ENCODE assay signal across 8 mouse cellular contexts in the genomic region with DNA sequence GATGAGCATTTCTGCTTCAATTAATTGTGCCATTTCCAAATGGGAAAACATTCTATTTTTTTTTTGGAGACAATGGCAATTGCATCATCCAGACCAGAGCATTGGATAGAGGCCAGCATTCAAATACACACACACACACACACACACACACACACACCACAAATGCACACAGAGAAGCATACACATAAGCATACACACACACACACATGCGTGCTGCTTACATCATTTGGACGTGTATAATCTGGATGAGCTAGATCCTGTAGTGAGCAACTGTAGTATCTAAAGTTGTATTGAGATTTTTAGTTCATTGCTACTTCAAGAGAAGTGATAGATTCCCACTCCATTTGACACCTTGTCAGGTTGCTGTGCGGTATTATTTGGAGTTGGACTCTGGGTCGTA. TPM values are rescaled to one million over a fixed set of nuclear protein-coding genes. Genes with fewer than 3 reads are reported as not detected.
DNase-seq lines count a peak whose midpoint lies in the region; TF ChIP-seq lines count a peak whose summit lies in the region.
"Not testable (repeated sequence)": the region's sequence is repeated elsewhere in the genome, so short reads cannot be mapped to it uniquely, and the experiment has no call there.

No protein-coding gene starts in this region.

- H3K4me3 ChIP-seq in CH12.LX (replicated peaks in 1 of 3; ENCODE audit: low read depth in 2 of 3, low read length in 2 of 3, poor library complexity in 1 of 3); liver, adult 2 months (ENCODE audit: insufficient read depth, low read depth, low read length): not testable (repeated sequence)

- H3K27ac ChIP-seq in CH12.LX (ENCODE audit: insufficient read depth, low read depth): peak overlapping the region; percentile 22; the same call in 1 of the 2 replicates
- not testable (repeated sequence) for H3K27ac ChIP-seq in liver, adult 2 months (replicated peaks; ENCODE audit: insufficient read depth, low read depth, low read length)

- H3K4me1 ChIP-seq in CH12.LX (ENCODE audit: control insufficient read depth in 1 of 2, insufficient read depth in 2 of 2): peaks cover 26 to 61% of the 10 kb centered on the region in 2 experiments
- H3K4me1 ChIP-seq in liver, adult 2 months (ENCODE audit: control insufficient read depth, insufficient read depth, low read length): not testable (repeated sequence)

- H3K9ac ChIP-seq in CH12.LX (ENCODE audit: insufficient read depth, low read depth); liver, adult 2 months (ENCODE audit: low read depth, low read length): not testable (repeated sequence)

- WGBS in liver, adult 2 months: 58% methylated on average over 4 of the region's 4 CpGs

- in situ Hi-C loops in CH12.LX (cut with MboI; ENCODE audit: low pct_ligation_motif_present, low pct_unique_long_range_greater_than_20kb, low sequenced_read_pairs): not testable (repeated sequence)

- dilution Hi-C loops in CH12.LX (cut with MboI; ENCODE audit: extremely low pct_ligation_motif_present, extremely low pct_unique_long_range_greater_than_20kb, low sequenced_read_pairs): not testable (repeated sequence)

- not testable (repeated sequence) for TF ChIP-seq RAD21 in CH12.LX (IDR thresholded peaks at IDR 0.05; ENCODE audit: low read depth, low read length)

- not testable (repeated sequence) for H3K27me3 ChIP-seq in CH12.LX (replicated peaks); liver, adult 2 months (ENCODE audit: control insufficient read depth, insufficient read depth, low read length)

- intact Hi-C loops in heart, postnatal 25 days (cut with DNase I): not testable (repeated sequence)

- not testable (repeated sequence) for TF ChIP-seq EP300 in CH12.LX (IDR thresholded peaks at IDR 0.05; ENCODE audit: low read length)

- TF ChIP-seq POLR2A in CH12.LX (IDR thresholded peaks at IDR 0.05; ENCODE audit: low read depth, low read length); brain, embryonic 14.5 days (IDR thresholded peaks at IDR 0.05; ENCODE audit: borderline replicate concordance, extremely low read depth, insufficient read depth, insufficient read length, poor library complexity, severe bottlenecking); liver, adult 2 months (IDR thresholded peaks at IDR 0.05; ENCODE audit: extremely low read depth, insufficient read depth, low read length): not testable (repeated sequence)

- peaks cover 24% of the 10 kb centered on the region for H3K9me3 ChIP-seq in CH12.LX (replicated peaks; ENCODE audit: low read length)

- DNase-seq in CH12.LX (ENCODE audit: extremely low read depth): not testable (repeated sequence)
- DNase-seq in brain, embryonic 14.5 days (ENCODE audit: low read depth): peak; percentile 48
- DNase-seq in fat pad, adult 2 months (ENCODE audit: extremely low read depth, low read depth, low spot score): peak; percentile 25
- peak; percentile 2 for DNase-seq in heart, postnatal 25 days (ENCODE audit: low spot score)
- DNase-seq in kidney, postnatal 14 days: peak; percentile 17
- peak; percentile 22 for DNase-seq in liver, adult 2 months (ENCODE audit: extremely low read depth, low read depth, low spot score)
- peak; percentile 37 for DNase-seq in naive thymus-derived CD4-positive, alpha-beta T cell, adult 2 months (ENCODE audit: low read depth)
- DNase-seq in testis, postnatal 10 days (ENCODE audit: low spot score): peak; percentile 41

- not testable (repeated sequence) for H3K4me2 ChIP-seq in CH12.LX (ENCODE audit: insufficient read depth, low read depth, poor library complexity, severe bottlenecking)

- H3K79me2 ChIP-seq in CH12.LX (replicated peaks; ENCODE audit: control insufficient read depth, extremely low read depth, insufficient read depth, poor library complexity, severe bottlenecking); liver, adult 2 months (ENCODE audit: control insufficient read depth, insufficient read depth, low read length): not testable (repeated sequence)

- TF ChIP-seq CTCF in CH12.LX (conservative IDR thresholded peaks at IDR 0.05 in 1 of 2, IDR thresholded peaks at IDR 0.05 in 1 of 2; ENCODE audit: low read depth in 2 of 2, low read length in 2 of 2); brain, embryonic 14.5 days (IDR thresholded peaks at IDR 0.05; ENCODE audit: borderline replicate concordance, extremely low read depth, insufficient read depth, insufficient read length); liver, adult 2 months (IDR thresholded peaks at IDR 0.05; ENCODE audit: low read depth, low read length): not testable (repeated sequence)

- peaks cover 6 to 16% of the 10 kb centered on the region in 2 experiments for H3K36me3 ChIP-seq in CH12.LX (replicated peaks in 1 of 2; ENCODE audit: control insufficient read depth in 1 of 2, insufficient read depth in 1 of 2, low read length in 1 of 2)
- not testable (repeated sequence) for H3K36me3 ChIP-seq in liver, adult 2 months (ENCODE audit: control insufficient read depth, insufficient read depth, low read length)

RNA-seq across cellular contexts. Expression of a gene that starts 35.0 kb away (rescaled TPM):
- total RNA-seq in CH12.LX (2012; rRNA removed) (288 and 398 TPM in 2 replicates), CH12.LX (2014; rRNA removed) (60.4 and 62.0 TPM in 2 replicates)
- polyA plus RNA-seq in CH12.LX (2012; ENCODE audit: insufficient read length, low read depth): 606 and 724 TPM in 2 replicates
- polyA plus RNA-seq in brain, embryonic 14.5 days (2012; rRNA removed): 476 and 1,536 TPM in 2 replicates
- 10 to 100 TPM; 31.7 to 43.0 TPM for total RNA-seq in heart, postnatal 25 days (2021)
- 8.0 and 11.5 TPM in 2 replicates for total RNA-seq in liver, adult 2 months (2014; rRNA removed)
- 102 and 123 TPM in 2 replicates for polyA plus RNA-seq in liver, adult 2 months (2012; rRNA removed)
